Mouse (Mus musculus) subcutaneous adipose tissue, adult 2 months (tissue): ENCODE data around the gene Rprml. TPM values are rescaled to one million over a fixed set of nuclear protein-coding genes. Genes with fewer than 3 reads are reported as not detected.

Source experiments
- polyA plus RNA-seq: library from polyadenylated mRNA; depleted of rRNA; stranded (reverse); fragments of >200 nt; gene quantifications from 2 replicates; pipeline ENCODE4 v1.2.3, GENCODE M21; 2012; ENCODE audit warnings: low replicate concordance; rRNA removed

Gene Rprml
- polyA plus RNA-seq: 1.1 and 4.7 TPM in 2 replicates

DNA sequence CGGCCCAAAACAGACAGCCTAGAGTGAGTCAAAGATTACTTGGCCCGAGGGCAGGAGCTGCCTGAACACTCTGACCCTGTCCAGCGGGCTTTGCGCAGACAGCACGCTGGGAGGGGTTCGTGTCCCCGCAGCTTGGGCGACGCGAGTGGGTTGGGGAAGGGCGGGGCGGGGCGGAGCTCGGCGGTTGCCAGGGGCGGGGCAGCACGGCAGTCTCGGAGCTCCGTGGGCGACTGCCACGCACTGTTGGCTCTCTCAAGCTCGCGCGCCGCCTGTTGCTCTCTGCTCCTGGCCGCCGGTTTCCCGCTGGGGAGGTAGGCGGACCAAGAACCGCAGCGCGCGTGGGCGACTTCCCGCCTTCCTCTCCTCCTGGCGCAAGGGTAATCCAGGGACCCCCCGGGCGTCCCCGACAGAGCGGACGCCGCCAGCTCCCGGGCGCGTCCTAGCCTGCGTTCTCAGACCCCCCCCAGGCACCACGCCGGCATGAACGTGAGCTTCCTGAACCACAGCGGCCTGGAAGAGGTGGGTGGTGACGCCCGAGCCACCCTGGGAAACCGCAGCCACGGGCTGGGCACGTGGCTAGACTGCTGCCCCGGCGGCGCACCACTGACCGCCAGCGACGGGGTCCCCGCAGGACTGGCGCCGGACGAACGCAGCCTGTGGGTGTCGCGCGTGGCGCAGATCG is at the start of gene Rprml:
Gene Rprml, plus strand, starts transcription at position 270 of the 682 bp plus-strand sequence.

DNA sequence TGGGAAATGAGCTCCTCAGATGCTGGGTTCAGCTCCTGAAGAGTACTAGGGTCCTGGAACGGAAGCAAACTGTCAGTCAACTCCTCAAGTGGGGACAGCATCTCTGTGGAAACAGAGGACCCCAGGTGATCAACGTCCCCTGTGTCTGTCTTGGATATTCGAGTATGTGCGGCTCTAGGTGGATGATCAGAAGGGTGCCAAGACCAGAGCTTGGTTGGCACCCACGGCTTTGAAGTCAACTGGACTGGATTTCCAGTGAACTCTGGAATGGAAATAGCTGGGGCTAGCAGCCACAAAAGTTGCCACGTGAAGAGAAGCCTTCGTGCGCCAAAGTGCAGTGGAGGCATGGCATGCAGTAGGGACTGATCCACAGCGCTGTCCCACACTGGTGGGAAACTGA is 28.3 kb upstream of the Rprml start, which contains the start of gene Gm884:
Gene Gm884, minus strand, starts transcription at position 101 of the 400 bp plus-strand sequence.

DNA sequence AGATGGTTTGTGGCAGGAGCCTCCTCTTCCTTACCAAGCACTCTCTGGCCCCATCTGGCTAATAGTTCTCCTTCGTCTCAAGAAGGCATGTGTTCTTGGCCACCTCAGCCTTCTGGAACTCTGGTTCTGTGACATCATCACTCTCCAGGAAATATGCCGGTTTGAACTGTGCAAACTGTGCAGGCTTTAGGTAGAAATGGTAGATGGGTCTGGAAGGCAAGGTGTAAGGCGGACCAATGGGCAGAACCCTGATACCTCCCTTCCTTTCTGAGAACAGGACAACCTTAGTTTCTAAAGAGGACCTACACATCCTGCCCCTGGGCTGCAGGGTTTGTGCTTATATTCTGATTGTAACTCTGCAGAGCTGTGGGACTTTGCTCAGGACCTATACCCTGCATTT is 10.6 kb upstream of the Rprml start, which contains the start of gene Lyzl6:
Gene Lyzl6, minus strand, starts transcription at position 101 of the 400 bp plus-strand sequence.

DNA sequence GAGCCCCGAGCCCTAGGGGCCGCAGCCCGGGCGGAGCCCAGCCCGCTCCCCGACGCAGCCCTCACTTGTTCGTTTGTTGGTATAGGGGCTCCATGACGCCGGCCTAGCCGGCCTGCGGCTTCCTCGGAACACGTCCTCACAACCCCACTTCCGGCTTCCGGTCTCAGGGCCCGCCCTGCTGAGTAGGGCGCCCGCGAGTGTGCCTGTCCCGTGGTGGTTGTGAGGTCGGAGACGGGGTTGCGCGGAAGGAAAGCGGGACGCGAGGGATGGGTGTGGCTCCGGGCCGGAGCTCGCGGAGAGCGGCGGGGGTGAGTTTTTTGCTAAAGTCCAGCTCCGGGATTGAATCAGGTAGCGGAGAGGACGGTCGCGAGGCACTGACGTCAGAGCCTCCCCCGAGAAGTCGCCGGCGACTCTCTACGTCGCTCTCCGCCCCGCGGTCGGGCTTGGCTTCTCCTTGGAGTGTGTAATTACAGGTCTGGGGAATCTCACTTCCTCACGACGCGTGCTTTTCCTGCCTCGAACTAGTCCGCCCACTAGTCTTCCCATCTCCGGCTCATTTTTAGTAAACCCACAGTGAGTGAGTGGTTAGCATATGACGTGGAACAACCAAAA is 48.3 kb downstream of the Rprml start, which contains the start of gene Gosr2:
Gene Gosr2, minus strand, starts transcription at position 334 of the 612 bp plus-strand sequence.

Other genes with a start within 250 kb of the Rprml start
- gene Plekhm1, start 236.9 kb upstream of the Rprml start, polyA plus RNA-seq: 30.4 and 38.8 TPM in 2 replicates
- 0.01 TPM in 1 of 2 replicates, not detected in the other for gene Lrrc37a, start 145.0 kb upstream of the Rprml start, polyA plus RNA-seq
- not detected in 2 replicates for gene Gm884, start 28.4 kb upstream of the Rprml start, polyA plus RNA-seq
- not detected in 2 replicates for gene Lyzl6, start 10.7 kb upstream of the Rprml start, polyA plus RNA-seq
- gene Gosr2, start 48.3 kb downstream of the Rprml start, polyA plus RNA-seq: 105 and 116 TPM in 2 replicates
- gene Wnt9b, start 100.3 kb downstream of the Rprml start, polyA plus RNA-seq: 0.05 and 0.40 TPM in 2 replicates
- gene Wnt3, start 124.6 kb downstream of the Rprml start, polyA plus RNA-seq: not detected in 2 replicates